Mouse (Mus musculus): ENCODE measurements around the gene Nbr1. TPM values are rescaled to one million over a fixed set of nuclear protein-coding genes. Genes with fewer than 3 reads are reported as not detected.
A peak's percentile ranks its signal among the peaks of the same experiment; 100 is the strongest.
"Not testable (repeated sequence)": the region's sequence is repeated elsewhere in the genome, so short reads cannot be mapped to it uniquely, and the experiment has no call there.

Gene Nbr1
- polyA plus RNA-seq, 1 experiment from 2014 or later, result 77.1 TPM

DNA sequence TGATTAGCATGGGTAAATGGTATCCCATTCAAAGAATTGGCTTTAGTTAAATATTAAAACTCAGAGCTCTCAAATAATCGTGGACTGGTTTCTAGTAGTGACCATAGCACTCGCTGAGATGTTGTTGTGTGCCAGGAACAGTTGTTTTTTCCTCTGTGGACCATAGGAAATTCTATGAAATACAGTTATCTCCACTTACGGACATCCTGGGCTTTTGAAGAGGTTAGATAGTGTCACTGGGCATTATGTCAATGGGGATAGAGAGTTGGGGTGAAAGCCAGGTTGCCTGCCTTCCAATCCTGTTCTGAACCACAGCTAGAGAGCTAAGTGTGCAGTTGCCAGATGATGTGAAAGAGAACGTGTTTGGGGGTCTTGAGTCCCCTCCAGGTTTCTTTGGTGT, 33.9 kb downstream of the Nbr1 start:
- peaks cover 8% of the 10 kb centered on the region for H3K4me1 ChIP-seq
- H3K27me3 ChIP-seq, result no peaks in the 10 kb centered on the region
- no peak overlapping the region for H3K4me3 ChIP-seq
- no peak overlapping the region for H3K27ac ChIP-seq
- H3K9me3 ChIP-seq, result no peaks in the 10 kb centered on the region
- H3K9ac ChIP-seq, result no peak overlapping the region
- no peak overlapping the region for H3K4me2 ChIP-seq
- WGBS, result 81% methylated on average over 4 of the region's 4 CpGs
- peaks cover 11% of the 10 kb centered on the region for H3K36me3 ChIP-seq
- ATAC-seq (ENCODE audit: insufficient number of reproducible peaks, insufficient read depth, low FRiP score, low TSS enrichment, low read depth), result no peak

DNA sequence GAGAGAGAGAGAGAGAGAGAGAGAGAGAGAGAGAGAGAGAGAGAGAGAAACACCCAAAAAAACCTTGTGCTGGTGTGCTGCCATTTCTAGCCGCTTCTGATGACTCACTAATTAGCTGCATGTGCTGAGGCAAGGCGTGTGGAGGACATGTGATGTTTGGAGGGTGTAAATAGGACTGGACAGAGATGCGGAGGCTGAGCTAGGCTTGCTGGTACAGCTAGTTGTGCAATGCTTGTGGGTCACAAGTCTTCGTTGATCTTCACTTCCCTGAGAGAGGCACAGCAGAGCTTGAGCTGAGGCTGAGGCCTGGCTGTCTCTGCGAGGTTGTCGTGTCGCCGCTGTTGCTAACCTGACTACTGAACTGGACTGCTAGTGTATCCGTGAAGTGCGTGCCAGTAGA, 35.7 kb downstream of the Nbr1 start:
- no peak overlapping the region for H3K9ac ChIP-seq
- no peak overlapping the region for H3K27ac ChIP-seq
- H3K4me2 ChIP-seq, result no peak overlapping the region
- H3K4me1 ChIP-seq, result no peaks in the 10 kb centered on the region
- H3K9me3 ChIP-seq, result no peaks in the 10 kb centered on the region
- H3K4me3 ChIP-seq, result no peak overlapping the region
- H3K36me3 ChIP-seq, result 0 out of 2 replicates have a peak, but pooled peaks cover 4% of the 10 kb centered on the region
- 85% methylated on average over 10 of the region's 10 CpGs for WGBS
- H3K27me3 ChIP-seq, result no peaks in the 10 kb centered on the region
- no peak for ATAC-seq (ENCODE audit: insufficient number of reproducible peaks, insufficient read depth, low FRiP score, low TSS enrichment, low read depth)

GRCm38 (mm10) chr11:101588868-101589267, 36.9 kb downstream of the Nbr1 start:
- H3K27ac ChIP-seq, result no peak overlapping the region
- WGBS, result 93% methylated on average over 7 of the region's 7 CpGs
- 0 out of 2 replicates have a peak, but pooled peaks cover 4% of the 10 kb centered on the region for H3K36me3 ChIP-seq
- ATAC-seq (ENCODE audit: insufficient number of reproducible peaks, insufficient read depth, low FRiP score, low TSS enrichment, low read depth), result no peak
- no peaks in the 10 kb centered on the region for H3K27me3 ChIP-seq
- H3K4me2 ChIP-seq, result no peak overlapping the region
- no peaks in the 10 kb centered on the region for H3K9me3 ChIP-seq
- H3K4me3 ChIP-seq, result no peak overlapping the region
- no peaks in the 10 kb centered on the region for H3K4me1 ChIP-seq
- no peak overlapping the region for H3K9ac ChIP-seq

- H3K27ac ChIP-seq, result no peak overlapping the region
- no peaks in the 10 kb centered on the region for H3K9me3 ChIP-seq
- no peaks in the 10 kb centered on the region for H3K27me3 ChIP-seq
- no peak overlapping the region for H3K9ac ChIP-seq
- no peaks in the 10 kb centered on the region for H3K4me1 ChIP-seq
- no peak overlapping the region for H3K4me3 ChIP-seq
- ATAC-seq (ENCODE audit: insufficient number of reproducible peaks, insufficient read depth, low FRiP score, low TSS enrichment, low read depth), result no peak
- H3K36me3 ChIP-seq, result 0 out of 2 replicates have a peak, but pooled peaks cover 4% of the 10 kb centered on the region
- no peak overlapping the region for H3K4me2 ChIP-seq
- 27% methylated on average over 5 of the region's 5 CpGs for WGBS
Measured at GRCm38 (mm10) chr11:101589444-101589843, 37.5 kb downstream of the Nbr1 start.

GRCm38 (mm10) chr11:101589989-101590624, 38.2 kb downstream of the Nbr1 start:
- Histone ChIP-seq H3K9ac (no peak overlapping the region), H3K4me1 (no peaks in the 10 kb centered on the region), H3K27ac (no peak overlapping the region), H3K9me3 (no peaks in the 10 kb centered on the region), H3K4me3 (no peak overlapping the region), H3K27me3 (no peaks in the 10 kb centered on the region), H3K36me3 (0 out of 2 replicates have a peak, but pooled peaks cover 4% of the 10 kb centered on the region), H3K4me2 (no peak overlapping the region)
- WGBS, result 72% methylated on average over 12 of the region's 12 CpGs
- ATAC-seq (ENCODE audit: insufficient number of reproducible peaks, insufficient read depth, low FRiP score, low TSS enrichment, low read depth), result no peak

GRCm38 (mm10) chr11:101599156-101599555, 47.2 kb downstream of the Nbr1 start, which contains the start of gene Gm11634:
Gene Gm11634 (minus strand): TSS chr11:101599256.
- H3K4me3 ChIP-seq, result no peak within 1 kb of the TSS
- H3K27me3 ChIP-seq, result no peaks in the 10 kb centered on the region
- H3K9me3 ChIP-seq, result no peaks in the 10 kb centered on the region
- no peaks in the 10 kb centered on the region for H3K36me3 ChIP-seq
- no peaks in the 10 kb centered on the region for H3K4me1 ChIP-seq
- ATAC-seq (ENCODE audit: insufficient number of reproducible peaks, insufficient read depth, low FRiP score, low TSS enrichment, low read depth), result no peak
- no peak within 1 kb of the TSS for H3K9ac ChIP-seq
- no peak within 1 kb of the TSS for H3K27ac ChIP-seq
- 76% methylated on average over 6 of the region's 6 CpGs for WGBS
- H3K4me2 ChIP-seq, result no peak within 1 kb of the TSS

DNA sequence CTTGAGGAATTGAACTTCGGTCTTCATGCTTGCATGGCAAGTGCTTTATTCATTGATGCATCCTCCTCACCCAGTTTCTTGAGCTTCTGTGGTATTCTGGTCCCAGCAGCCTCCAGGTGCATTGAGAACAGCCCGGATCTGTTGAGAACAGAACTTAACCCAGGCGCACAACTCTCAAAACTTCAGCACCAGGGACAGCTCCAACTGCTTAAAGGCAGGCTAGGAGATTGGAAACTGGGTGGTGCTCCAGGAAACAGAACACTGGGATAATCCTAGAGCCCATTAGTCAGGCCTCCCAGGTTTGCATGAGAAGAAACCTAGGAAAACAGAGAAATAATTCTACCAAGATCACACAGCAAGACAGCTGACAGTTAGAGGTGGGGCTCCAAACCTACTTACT, 50.5 kb downstream of the Nbr1 start:
- H3K27ac ChIP-seq, result no peak overlapping the region
- H3K9ac ChIP-seq, result no peak overlapping the region
- 0 out of 2 replicates have a peak, but pooled peaks cover 3% of the 10 kb centered on the region for H3K4me1 ChIP-seq
- no peaks in the 10 kb centered on the region for H3K27me3 ChIP-seq
- no peak overlapping the region for H3K4me3 ChIP-seq
- 11% methylated on average over 3 of the region's 3 CpGs for WGBS
- H3K36me3 ChIP-seq, result no peaks in the 10 kb centered on the region
- no peak for ATAC-seq (ENCODE audit: insufficient number of reproducible peaks, insufficient read depth, low FRiP score, low TSS enrichment, low read depth)
- no peaks in the 10 kb centered on the region for H3K9me3 ChIP-seq
- no peak overlapping the region for H3K4me2 ChIP-seq

GRCm38 (mm10) chr11:101604116-101604515, 52.2 kb downstream of the Nbr1 start:
- Histone ChIP-seq H3K27ac (no peak overlapping the region), H3K4me2 (peak overlapping the region; percentile 57), H3K27me3 (no peaks in the 10 kb centered on the region), H3K4me3 (peak overlapping the region; percentile 30), H3K4me1 (0 out of 2 replicates have a peak, but pooled peaks cover 3% of the 10 kb centered on the region), H3K9ac (0 out of 2 replicates have a peak overlapping the region, but pooled peaks have one; percentile 27), H3K9me3 (no peaks in the 10 kb centered on the region), H3K36me3 (no peaks in the 10 kb centered on the region)
- no peak for ATAC-seq (ENCODE audit: insufficient number of reproducible peaks, insufficient read depth, low FRiP score, low TSS enrichment, low read depth)
- WGBS, result 2% methylated on average over 3 of the region's 3 CpGs

DNA sequence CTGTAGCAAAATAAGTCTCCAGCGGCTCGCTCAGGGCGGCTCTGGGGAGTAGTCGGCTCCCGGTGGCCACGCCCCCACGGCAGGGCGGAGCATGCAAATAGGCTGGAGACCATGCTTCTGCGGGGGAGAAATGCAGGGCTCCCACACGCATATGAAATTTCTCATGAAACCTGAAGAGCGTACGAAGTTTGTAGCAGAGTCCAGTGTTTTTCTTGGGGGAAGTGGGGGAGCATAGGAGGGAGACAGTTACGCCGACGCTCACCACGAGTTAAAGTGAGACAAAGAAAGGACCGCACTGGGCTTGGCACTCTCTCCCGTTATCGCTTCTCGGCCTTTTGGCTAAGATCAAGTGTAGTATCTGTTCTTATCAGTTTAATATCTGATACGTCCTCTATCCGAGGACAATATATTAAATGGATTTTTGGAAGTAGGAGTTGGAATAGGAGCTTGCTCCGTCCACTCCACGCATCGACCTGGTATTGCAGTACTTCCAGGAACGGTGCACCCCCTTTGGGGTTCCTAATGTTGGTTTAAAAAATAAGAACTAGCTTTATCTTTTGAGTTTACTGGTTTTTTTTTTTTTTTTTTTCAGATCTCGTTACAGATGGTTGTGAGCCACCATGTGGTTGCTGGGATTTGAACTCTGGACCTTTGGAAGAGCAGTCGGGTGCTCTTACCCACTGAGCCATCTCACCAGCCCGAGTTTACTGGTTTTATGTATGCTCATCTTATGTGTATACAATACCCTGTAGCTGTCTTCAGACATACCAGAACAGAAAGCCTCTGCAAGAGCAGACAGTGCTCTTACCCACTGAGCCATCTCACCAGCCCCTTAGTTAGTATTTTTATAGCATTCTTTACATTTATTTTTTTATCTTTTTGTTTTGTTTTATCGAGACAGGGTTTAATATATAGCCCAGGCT, 52.8 kb downstream of the Nbr1 start:
- H3K4me1 ChIP-seq; ATAC-seq (ENCODE audit: insufficient number of reproducible peaks, insufficient read depth, low FRiP score, low TSS enrichment, low read depth); H3K36me3 ChIP-seq; H3K27ac ChIP-seq; H3K27me3 ChIP-seq; H3K9me3 ChIP-seq: not testable (repeated sequence)
- WGBS, result under 1% methylated on average over 30 of the region's 30 CpGs
- H3K9ac ChIP-seq, result 0 out of 2 replicates have a peak overlapping the region, but pooled peaks have one; percentile 27
- H3K4me2 ChIP-seq, result peak overlapping the region; percentile 57
- peak overlapping the region; percentile 30 for H3K4me3 ChIP-seq

DNA sequence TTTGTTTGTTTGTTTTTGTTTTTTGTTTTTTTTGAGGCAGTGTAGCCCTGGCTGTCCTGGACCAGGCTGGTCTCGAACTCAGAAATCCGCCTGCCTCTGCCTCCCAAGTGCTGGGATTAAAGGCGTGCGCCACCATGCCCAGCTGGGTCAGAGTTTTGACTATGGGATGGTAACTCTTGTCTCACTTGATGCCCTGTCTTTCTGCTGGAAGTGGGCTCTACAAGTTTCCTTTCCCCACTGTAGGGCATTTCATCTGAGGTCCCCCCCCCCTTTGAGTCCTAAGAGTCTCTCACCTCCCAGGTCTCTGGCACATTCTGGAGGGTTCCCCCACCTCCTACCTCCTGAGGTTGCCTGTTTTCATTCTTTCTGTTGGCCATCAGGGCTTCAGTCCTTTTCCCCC, 55.2 kb downstream of the Nbr1 start:
- not testable (repeated sequence) for H3K9me3 ChIP-seq; H3K9ac ChIP-seq; H3K4me3 ChIP-seq; H3K27me3 ChIP-seq; ATAC-seq (ENCODE audit: insufficient number of reproducible peaks, insufficient read depth, low FRiP score, low TSS enrichment, low read depth); H3K27ac ChIP-seq; H3K4me2 ChIP-seq; H3K36me3 ChIP-seq; H3K4me1 ChIP-seq
- 78% methylated on average over 4 of the region's 4 CpGs for WGBS

DNA sequence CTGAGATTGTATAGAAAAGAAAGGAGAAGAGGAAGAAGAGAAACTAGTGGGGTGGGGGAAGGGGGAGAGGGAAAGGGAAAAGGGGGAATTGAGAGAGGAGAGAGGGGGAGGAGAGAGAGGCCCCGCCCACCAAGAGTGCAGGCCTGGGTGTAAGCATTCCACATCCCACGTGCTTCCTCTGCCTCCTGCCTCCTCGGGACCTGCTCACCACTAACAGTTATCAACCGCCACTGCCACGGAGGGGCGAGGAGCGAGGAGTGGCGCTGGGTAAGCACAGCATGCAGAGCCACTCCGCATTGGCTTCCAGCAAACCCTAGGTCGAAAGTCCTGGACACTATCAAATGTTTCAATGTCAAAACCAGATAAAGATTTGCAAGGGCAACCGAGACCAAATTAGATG, 58.5 kb downstream of the Nbr1 start:
- 36% methylated on average over 11 of the region's 11 CpGs for WGBS
- H3K4me2 ChIP-seq, result no peak overlapping the region
- ATAC-seq (ENCODE audit: insufficient number of reproducible peaks, insufficient read depth, low FRiP score, low TSS enrichment, low read depth), result no peak
- H3K4me1 ChIP-seq, result 0 out of 2 replicates have a peak, but pooled peaks cover 3% of the 10 kb centered on the region
- no peaks in the 10 kb centered on the region for H3K27me3 ChIP-seq
- H3K9me3 ChIP-seq, result no peaks in the 10 kb centered on the region
- no peak overlapping the region for H3K9ac ChIP-seq
- H3K27ac ChIP-seq, result no peak overlapping the region
- H3K4me3 ChIP-seq, result no peak overlapping the region
- no peaks in the 10 kb centered on the region for H3K36me3 ChIP-seq

All from embryonic facial prominence, embryonic 13.5 days (tissue).